Mouse (Mus musculus) 416B (cell line): ENCODE measurements at regions not wholly inside any gene's neighbourhood (a gene's known extent, or its start where the extent isn't known, plus 50 kb on each side); places are given as distances from the start of the nearest gene placed in this dataset.

Experiments used
- DNase-seq: peaks from one replicate; pipeline ENCODE4 v3.0.0; 2011; ENCODE audit warnings: low read depth

DNA sequence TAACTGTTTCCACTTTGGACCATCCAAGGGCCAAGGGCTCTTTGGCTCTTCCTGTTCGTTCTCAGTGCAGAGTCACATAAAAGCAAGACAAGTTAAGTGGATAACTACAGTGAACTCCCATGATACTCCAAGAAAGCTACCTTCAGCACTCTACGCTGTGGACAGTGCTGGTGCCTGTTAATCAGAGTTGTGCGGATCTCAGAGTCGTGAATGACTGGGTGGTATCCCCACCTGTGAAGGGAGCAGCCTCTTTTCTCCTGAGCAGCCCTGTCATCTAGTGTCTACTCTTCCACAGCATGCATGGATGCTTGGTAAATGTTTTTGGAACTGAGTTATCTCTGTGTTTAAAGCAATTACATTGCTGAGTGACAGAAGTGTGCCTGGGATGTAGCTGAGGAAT, 568.4 kb upstream of the Map3k7 start:
- DNase-seq, result no peak

DNA sequence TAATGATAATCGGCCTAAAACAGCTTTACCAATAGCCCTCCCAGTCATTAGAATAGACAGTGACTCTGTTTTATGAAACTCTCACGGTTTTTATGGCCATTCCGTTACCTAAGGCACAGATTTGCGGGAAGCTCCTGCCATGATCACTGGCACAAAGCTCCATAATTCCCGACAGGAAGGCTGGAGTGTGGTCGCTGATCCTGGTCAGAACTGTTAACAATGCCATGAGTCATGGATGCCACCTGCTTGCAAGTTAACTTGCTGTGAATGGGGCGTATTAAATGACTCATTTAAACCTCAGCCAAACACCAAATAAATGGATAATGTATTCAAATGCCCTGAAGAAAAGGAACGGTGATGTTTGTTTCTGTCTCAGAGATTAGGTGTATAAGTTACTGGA, 559.9 kb upstream of the Map3k7 start:
- DNase-seq, result no peak

DNA sequence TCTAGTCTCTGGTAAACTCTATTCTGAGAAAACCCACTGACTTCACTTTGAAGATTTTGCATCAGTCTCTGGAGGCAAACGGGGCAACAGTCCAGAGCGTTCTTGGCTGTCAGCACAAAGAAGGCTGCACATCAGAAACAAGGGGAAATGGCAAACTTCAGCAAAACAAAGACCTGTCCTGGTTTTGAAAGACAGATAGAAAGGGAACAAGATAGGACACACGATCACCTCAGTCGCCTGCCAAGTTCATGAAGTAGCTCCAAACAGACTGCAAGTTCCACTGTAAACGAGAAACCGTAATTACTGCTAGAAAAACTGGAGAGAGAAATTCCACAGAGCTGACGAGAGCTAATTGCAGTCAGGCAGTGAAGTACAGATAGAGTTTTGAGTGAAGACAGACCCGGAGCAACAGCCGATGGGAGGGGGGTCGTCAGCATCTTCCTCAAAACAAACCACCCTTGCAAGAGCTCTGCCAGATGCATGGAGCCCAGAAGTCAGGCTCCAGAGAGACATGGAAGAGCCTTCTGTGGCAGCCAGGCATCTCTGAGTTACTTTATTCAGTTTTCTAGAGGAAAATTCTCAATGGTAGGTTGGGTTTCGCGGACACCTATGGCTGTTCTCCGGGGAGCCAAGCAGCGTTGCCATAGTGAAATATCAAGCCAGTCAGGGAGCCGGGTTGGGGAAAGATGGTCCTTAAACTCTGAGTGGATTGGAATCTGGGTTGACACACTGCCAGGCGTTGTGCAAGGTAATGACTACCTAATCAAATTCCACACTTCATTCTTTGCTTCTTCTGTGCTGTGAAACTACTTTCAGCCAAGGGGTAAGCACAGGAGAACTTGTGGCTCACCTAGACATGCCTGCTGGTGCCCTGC, 558.8 kb upstream of the Map3k7 start:
- no peak for DNase-seq

DNA sequence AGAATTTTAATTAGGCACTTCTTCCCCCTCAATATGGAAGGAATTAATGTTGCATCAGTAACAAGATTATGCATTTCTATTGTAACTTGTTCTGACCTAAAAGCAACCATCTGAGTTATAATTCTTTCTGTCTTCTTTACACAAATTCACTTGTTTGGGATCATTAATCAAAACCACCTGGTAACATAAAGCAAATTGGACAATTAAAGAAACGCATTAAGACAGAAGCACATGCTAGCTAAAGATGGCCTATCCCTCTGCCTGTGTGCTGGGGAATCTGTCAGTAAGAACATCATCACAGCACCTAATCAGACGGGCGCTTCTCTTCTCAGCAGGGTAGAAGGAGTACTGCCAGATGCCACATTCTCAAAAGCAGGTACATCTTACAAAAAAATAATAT, 553.7 kb upstream of the Map3k7 start:
- no peak for DNase-seq

DNA sequence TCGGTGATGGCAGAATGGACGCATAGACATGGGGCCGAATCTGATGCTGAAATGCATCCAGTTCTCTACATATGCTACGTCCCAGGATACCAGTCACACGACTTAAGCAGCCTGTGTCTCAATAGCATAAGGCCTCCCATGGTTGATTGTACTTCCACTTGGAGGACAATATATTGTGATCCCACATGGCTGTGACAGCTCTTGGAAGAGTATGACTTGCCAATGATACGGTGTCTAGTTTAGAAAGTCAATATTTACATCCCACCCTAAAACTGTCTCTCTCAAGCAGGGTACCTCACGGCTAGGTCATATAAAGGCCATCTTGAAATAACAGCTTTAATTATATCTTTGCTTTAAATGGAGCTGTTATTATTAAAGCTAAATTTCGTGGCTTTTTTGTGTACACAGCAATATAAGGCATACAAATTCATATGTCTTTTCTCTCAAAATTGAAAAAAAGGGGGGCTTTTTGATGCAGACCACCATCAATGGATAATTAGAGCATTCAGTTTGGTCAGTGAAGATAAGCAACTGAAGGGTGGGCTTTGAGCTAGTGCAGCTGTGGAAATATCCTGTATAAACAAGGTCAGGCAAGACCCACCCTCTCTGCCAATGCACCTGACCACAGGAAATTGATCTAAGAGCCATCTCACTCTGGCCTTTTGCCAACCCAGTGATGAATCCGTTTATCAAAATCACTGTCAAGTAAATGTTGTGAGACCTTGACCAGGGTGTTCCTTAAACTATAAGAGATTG, 551.9 kb upstream of the Map3k7 start:
- no peak for DNase-seq

DNA sequence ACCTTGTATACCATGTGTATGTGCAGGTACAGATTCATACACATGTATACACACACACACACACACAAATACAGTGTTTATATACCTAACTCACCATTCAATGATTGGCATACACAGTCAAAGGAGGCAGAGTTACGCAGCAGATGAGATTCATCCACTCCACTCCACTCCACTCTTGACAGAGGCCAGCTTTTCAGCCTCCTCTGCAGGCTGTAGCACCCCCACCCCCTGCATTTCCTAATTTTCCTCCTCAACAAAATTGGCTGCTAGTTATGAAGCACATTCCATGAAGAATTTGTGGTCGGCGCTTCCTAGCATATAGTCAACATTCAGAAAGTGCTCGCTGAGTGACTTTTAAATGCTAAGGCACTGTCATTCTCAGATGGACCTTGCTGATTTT, 546.7 kb upstream of the Map3k7 start:
- DNase-seq, result no peak

DNA sequence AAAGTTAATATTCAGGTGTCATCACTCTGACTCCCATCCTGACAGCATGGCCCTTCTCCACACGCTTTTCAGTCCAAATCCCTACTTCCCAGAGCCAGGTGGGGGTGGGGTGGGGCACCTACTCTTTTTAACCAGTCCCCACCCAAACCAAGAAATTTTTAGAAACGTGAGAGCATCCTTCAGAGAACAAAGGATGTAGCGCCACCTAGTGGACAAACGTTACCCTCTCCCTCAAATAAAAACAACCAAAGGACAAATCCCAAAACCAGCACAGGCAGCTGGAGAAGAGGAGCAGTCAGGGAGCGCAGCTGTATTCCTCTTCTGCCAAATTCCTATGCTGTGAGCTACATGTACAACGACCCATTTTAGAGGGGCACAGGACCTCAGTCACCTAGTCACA, 544.7 kb upstream of the Map3k7 start:
- peak; percentile 46 for DNase-seq

DNA sequence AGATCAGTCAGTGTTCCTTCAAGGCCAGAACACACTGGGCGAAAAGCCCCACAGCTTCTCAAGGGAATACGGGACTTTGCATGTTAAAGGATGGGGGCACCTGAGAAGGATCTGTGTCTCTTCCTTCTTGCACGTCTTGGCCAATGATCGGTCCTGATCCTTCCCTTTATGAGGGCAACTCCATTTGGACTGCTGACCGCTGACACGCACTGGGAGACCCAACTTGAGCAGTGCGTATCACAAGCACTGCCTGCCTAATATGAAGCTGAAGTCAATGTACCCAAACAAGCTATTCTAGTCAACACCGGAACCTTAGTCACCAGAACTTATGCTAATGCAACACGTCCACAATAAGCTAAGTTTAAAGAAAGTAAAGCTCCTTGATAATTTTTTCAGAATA, 543.7 kb upstream of the Map3k7 start:
- no peak for DNase-seq

DNA sequence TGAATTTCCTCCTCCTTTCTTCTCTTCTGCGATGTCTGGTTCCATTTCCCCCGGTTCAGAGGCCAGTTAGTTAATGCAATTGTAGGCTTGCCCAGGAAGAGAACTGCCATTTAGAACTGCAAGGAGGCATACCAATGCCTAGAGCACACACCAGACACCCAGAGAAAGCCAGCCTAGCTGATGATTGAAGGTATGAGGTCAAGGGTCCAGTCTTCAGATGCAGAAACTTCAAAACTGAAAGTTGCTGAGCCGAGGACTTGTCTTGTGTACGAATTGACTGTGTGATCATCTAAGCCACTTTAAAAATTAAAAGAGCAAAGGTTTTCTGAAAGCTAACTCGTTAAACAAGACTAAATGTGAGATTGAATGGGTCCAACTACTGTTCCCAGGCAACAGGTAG, 542.5 kb upstream of the Map3k7 start:
- DNase-seq, result no peak

DNA sequence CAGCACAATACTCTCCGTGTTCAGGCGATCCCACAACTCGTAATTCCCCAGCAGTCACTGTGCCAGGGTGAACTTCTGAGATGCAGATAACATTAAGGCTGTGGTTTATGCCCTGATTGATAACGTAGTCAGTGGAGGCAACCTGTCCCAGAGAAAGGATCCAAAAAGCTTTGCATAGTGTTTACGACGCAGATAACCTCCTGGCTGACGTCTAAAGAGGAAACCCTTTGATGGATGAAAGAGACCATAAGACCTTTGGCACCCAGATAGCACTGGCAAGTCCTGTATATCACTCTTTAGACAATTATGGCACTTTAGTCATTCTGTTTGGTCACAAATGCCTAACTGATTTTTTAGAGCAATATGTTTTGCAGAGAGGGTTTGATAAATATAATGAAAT, 538.8 kb upstream of the Map3k7 start:
- no peak for DNase-seq

DNA sequence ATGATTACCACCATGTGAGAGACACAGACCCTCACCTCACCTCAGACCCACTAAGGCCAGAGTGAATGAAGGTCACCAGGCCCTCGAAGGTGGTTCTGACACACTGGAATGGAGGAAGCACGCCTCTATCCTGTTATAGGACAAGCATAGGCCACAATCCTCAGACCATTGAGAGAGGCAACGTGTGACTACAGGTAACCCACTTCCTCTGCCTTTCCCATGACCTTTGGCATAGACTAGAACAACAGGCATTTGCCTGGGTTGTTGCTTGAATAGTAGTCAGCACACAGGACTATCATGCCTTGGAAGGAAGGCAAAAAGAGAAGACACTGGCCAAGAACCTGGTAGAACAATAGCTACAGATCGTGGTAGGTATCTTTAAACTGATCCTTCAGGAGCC, 538.2 kb upstream of the Map3k7 start:
- DNase-seq, result no peak

DNA sequence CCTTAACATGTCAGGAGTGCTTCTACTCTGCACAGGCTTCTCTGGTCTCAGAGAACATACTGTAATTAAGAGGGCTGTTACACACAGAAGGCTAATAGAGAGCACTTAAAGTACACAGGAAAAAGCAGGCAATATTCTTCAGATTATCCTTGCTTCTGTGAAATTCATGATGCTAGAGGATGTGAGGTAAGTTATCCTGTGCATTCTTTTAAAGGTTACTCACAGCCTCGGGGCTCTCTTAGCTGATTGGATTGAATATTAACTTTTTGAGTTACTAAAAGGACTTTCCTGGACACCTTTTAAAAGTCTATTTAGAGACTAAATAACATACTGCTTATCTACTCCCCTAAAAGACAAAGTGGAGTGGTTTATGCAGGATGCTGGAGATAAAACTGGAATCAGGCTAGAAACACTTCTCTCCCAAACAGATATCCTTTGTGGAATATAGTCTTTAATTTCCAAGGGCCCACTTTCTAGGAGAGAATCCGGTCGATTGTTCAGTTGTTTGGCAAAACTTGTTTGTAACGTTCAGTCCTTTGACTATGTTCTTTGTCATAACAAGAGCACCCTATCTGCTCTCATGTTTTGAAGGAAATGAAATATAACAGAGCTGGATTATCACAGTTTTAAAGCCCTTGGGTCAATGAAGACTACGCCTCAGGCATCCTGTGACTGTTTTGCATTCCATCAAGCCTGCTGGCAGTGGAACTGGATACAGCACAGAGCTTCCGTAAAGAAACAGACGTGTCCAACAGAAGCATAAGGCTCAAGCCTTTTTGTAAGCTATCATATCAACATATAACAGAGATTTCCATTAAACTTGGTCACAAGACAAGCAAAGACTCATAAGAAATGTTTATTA, 537.5 kb upstream of the Map3k7 start:
- no peak for DNase-seq

DNA sequence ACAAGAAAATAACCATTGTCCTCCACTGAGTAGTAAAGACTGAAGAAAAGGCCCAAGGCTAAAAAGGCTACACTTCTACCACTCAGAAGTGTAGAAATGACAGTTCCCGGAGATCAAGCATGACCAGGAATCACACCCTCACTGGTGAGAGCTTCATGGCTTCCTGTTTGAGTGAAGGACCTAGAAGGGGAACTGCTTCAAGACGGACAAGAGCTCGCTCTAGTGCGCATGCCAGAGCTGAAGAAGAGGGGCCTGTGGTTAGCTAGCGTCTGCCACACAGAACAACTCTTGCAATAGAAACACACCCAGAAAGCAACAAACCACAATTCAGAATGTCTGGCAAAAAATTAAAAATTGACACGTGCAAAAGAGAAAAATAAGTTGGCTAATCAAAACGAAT, 530.0 kb upstream of the Map3k7 start:
- no peak for DNase-seq

DNA sequence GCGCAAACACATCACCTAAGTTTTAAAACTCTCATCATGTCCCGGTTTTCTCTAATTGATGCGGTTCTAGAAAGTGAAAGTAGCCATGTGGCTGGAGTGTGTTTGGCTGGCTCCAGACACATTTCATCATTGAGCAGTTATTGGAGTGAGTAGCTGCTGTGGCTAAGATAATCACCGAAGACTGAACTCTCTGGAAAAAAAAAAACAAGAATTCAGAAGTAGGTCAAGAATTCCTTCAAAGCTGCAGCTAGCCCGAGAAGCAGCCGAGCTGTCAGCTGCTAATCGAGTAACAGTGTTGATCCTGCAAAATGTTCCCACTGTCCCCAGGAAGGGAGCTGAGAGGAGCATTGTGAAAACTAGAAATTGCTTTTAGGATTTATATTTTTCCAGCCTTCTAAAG, 509.0 kb upstream of the Map3k7 start:
- DNase-seq, result no peak

DNA sequence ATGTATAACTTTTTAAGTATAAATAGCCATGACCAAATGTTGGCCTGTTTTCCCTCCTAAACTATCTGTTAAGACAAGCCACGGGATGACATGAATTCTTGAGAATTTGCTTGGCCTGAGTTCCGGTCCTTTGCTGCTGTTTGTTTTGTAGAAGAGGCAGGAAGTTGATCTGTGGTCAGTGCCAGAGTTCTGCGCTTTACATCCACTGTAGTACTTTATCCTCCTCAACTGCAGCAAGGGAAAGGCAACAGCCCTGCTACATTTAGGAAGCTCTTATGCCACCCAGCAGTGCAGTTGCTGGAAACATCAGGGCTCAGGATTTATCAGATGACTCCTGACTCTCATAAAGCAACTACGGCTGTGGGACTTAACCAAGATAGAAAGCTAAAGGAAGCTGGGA, 508.4 kb upstream of the Map3k7 start:
- no peak for DNase-seq

DNA sequence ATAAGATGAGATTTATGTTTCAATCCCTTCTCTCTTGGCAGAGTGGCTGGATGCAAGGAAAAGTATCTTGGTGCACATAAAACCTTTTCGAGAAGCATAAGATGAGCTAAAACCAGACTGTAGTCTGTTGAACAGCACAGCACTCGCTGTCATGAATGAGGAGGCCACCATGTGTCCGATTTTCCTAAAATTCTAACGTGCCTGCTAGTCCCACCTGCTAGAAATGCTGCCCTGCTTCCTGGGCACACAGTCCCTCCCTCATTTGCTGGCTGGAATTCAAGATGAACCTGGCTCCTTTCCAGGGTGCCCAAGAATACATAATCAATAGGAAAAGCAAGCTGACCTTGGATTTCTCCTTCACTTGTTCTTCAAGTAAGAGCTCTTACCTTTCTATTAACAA, 501.4 kb upstream of the Map3k7 start:
- DNase-seq, result no peak

DNA sequence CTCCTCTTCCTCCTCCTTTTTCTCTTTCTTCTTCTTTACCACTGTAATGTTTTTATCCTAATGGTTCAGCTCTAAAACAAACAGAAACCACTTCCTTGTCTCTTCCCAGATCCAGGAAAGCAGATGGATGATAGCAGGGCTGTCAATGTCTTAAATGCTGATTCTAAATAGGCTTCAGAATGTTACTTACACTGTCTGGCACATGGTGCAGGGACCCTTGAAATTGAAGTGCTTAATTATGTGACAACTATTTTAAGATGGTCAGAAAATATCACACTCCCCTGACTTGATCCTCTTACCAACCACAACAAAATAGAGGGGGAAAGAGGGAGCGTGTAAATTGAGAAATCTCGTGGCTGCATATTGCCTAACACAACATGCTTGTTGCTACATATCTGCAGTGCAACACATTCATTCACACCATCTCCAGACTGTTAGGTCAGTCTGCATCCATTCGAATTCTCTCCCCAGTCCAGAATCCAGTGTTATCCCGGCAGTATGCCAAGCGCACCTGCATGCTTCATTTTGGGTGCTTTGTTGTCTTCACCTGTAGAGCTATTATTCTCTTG, 500.7 kb upstream of the Map3k7 start:
- DNase-seq, result no peak

DNA sequence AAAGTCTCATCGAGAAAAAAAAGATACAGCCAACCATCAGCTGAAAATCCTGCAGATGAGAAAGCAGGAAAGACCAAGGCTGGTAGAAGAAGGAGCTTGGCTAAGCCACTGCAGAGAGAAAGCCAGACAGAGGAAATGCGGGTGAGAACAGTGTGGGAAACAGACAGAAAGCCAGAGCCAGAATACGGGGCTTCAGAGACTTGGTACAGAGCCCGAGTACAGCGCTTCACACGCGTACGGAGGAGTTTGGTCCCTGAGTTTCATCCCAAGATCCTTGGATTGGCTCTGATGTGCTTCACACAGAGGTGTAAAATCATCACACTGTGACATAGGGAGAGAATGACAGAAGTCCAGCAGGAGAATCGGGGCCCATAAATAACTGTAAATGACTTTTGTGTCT, 495.6 kb upstream of the Map3k7 start:
- DNase-seq, result no peak

DNA sequence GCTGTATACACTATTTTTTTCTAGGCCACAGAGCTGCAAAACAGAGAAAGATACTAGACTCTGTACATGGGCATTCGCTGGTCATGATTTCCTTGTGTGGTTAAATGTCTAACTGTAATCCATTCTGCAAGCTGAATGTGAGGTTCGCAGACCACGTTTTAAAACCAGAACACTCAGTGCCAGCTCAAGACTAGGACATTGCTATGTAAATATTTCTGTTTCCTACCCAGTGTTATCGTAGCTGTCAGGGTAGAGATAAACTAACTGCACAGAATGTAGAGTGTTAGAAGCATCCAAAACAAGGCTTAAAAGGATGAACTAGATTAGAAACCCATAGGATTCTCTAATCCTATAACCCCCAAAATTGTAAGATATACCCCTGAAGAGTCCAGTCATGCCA, 494.1 kb upstream of the Map3k7 start:
- DNase-seq, result no peak

DNA sequence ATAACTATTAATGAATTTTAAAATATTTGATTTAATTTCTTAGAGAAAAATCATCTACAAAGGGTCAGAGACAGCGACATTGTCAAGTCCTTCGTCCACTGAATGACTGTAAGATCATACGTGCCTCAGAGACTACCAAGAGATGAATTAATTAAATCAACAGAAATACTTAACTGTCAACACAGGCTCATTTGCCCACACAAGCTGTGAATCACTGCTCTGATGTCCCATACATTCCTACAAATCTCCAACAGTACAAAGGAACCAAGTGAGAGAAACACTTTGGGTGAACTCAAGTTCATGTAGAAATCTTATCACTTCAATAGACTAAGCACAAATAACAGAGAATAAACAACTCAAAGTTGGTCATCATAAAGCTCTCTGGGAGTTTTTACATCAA, 471.4 kb upstream of the Map3k7 start:
- DNase-seq, result no peak

DNA sequence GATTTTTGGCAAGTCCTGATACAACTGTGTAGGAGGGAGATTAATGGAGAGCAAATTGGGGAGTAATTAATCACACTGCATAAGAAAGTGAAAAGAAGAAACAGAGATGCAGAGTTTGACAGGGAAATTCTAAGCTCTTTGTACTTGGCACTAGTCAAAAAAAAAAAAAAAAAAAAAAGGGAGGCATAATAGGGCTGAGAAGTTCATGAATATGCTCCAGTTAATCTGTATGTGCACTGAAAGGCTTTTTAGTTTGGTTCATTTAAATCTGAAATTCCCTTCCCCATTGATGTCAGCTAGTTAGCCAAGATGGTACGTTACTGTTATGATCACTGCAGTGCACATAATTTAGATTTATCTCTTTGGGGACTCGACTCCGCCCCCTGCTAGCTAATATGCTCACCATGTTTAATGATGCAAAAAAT, 470.8 kb upstream of the Map3k7 start:
- DNase-seq, result no peak

DNA sequence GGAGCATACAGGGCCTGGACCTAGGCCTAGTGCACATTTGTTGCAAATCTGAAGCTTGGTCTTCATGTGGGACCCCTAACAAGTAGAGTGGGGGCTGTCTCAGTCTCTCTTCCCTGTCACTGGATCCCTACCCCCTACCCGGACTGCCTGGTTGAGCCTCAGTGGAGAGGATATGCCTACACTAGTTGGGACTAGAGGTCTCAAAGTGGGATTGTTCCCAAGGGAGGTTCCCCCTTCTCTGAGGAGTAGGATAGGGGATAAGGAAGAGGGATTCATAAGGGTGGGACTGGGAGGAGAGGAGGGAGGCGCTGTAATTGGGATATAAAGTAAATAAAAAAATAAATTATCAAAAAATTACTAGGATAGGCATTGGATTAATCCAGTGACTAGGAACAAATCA, 464.0 kb upstream of the Map3k7 start:
- DNase-seq, result no peak
